Mouse (Mus musculus) cerebellum, adult 8-10 months (tissue): ENCODE measurements at regions not wholly inside any gene's neighbourhood (a gene's known extent, or its start where the extent isn't known, plus 50 kb on each side); places are given as distances from the start of the nearest gene placed in this dataset.

Experiments used
- DNase-seq: peaks from one replicate; pipeline ENCODE4 v3.0.0; 2022

GRCm38 (mm10) chr1:142838663-142839062 lies 801.8 kb upstream of the B3galt2 start:
- no peak for DNase-seq

- DNase-seq = no peak
These were observed 773.3 kb upstream of the B3galt2 start for GRCm38 (mm10) chr1:142867024-142867700.

- DNase-seq = no peak
These were observed 748.6 kb upstream of the B3galt2 start for GRCm38 (mm10) chr1:142891842-142892241.

- no peak for DNase-seq
These were observed 747.3 kb upstream of the B3galt2 start for GRCm38 (mm10) chr1:142893156-142893555.

- no peak for DNase-seq
These were observed 746.3 kb upstream of the B3galt2 start for GRCm38 (mm10) chr1:142894145-142894544.

- no peak for DNase-seq
These were observed 745.4 kb upstream of the B3galt2 start for GRCm38 (mm10) chr1:142895081-142895480.

- DNase-seq = no peak
These were observed 730.6 kb upstream of the B3galt2 start for GRCm38 (mm10) chr1:142909907-142910306.

GRCm38 (mm10) chr1:142956686-142957085 lies 683.8 kb upstream of the B3galt2 start:
- no peak for DNase-seq

- DNase-seq = no peak
These were observed 669.0 kb upstream of the B3galt2 start for GRCm38 (mm10) chr1:142971475-142971874.

GRCm38 (mm10) chr1:142973387-142973786 lies 667.1 kb upstream of the B3galt2 start:
- DNase-seq = no peak

GRCm38 (mm10) chr1:142982994-142983393 lies 657.5 kb upstream of the B3galt2 start:
- no peak for DNase-seq

- DNase-seq = no peak
These were observed 656.8 kb upstream of the B3galt2 start for GRCm38 (mm10) chr1:142983641-142984040.

- no peak for DNase-seq
These were observed 654.9 kb upstream of the B3galt2 start for GRCm38 (mm10) chr1:142985516-142985915.

- no peak for DNase-seq
These were observed 640.2 kb upstream of the B3galt2 start for GRCm38 (mm10) chr1:143000216-143000615.

GRCm38 (mm10) chr1:143001112-143001511 lies 639.4 kb upstream of the B3galt2 start:
- DNase-seq = no peak

- DNase-seq = no peak
These were observed 634.4 kb upstream of the B3galt2 start for GRCm38 (mm10) chr1:143006045-143006444.

- DNase-seq = no peak
These were observed 620.5 kb upstream of the B3galt2 start for GRCm38 (mm10) chr1:143019982-143020381.

GRCm38 (mm10) chr1:143053161-143053560 lies 587.3 kb upstream of the B3galt2 start:
- DNase-seq = no peak

- DNase-seq = no peak
These were observed 586.9 kb upstream of the B3galt2 start for GRCm38 (mm10) chr1:143053599-143053998.

GRCm38 (mm10) chr1:143054451-143055024 lies 585.9 kb upstream of the B3galt2 start:
- DNase-seq = no peak

- DNase-seq = no peak
These were observed 579.5 kb upstream of the B3galt2 start for GRCm38 (mm10) chr1:143060698-143061576.

GRCm38 (mm10) chr1:143065493-143065892 lies 575.0 kb upstream of the B3galt2 start:
- DNase-seq = no peak

GRCm38 (mm10) chr1:143071781-143072382 lies 568.6 kb upstream of the B3galt2 start:
- no peak for DNase-seq
